Mouse (Mus musculus): ENCODE results near the gene Hist1h2bp. TPM values are rescaled to one million over a fixed set of nuclear protein-coding genes. Genes with fewer than 3 reads are reported as not detected.
"Not testable (repeated sequence)": the region's sequence is repeated elsewhere in the genome, so short reads cannot be mapped to it uniquely, and the experiment has no call there.

Hist1h2bp gene
- polyA plus RNA-seq, 1 experiment from 2014 or later, result 1.5 TPM

GRCm38 (mm10) chr13:21828511-21828910 is 41.2 kb downstream of the Hist1h2bp start:
- Histone ChIP-seq H3K36me3 (no peaks in the 10 kb centered on the region), H3K4me1 (no peaks in the 10 kb centered on the region), H3K4me3 (no peak overlapping the region), H3K27me3 (no peaks in the 10 kb centered on the region), H3K4me2 (replicated peaks) (no peak overlapping the region), H3K9ac (no peak overlapping the region), H3K9me3 (no peaks in the 10 kb centered on the region), H3K27ac (no peak overlapping the region)
- WGBS, result 81% methylated on average over 3 of the region's 3 CpGs
- no peak for ATAC-seq (ENCODE audit: insufficient number of reproducible peaks, insufficient read depth, low FRiP score, low TSS enrichment)

GRCm38 (mm10) chr13:21830344-21830743 is 43.1 kb downstream of the Hist1h2bp start:
- no peak overlapping the region for H3K4me3 ChIP-seq
- peak overlapping the region; percentile 60; the same call in 1 of the 2 replicates for H3K27ac ChIP-seq
- 85% methylated on average over 10 of the region's 10 CpGs for WGBS
- H3K9me3 ChIP-seq, result no peaks in the 10 kb centered on the region
- H3K9ac ChIP-seq, result no peak overlapping the region
- H3K4me2 ChIP-seq (replicated peaks), result no peak overlapping the region
- no peaks in the 10 kb centered on the region for H3K36me3 ChIP-seq
- no peaks in the 10 kb centered on the region for H3K4me1 ChIP-seq
- ATAC-seq (ENCODE audit: insufficient number of reproducible peaks, insufficient read depth, low FRiP score, low TSS enrichment), result no peak
- no peaks in the 10 kb centered on the region for H3K27me3 ChIP-seq

GRCm38 (mm10) chr13:21831418-21832394 is 44.4 kb downstream of the Hist1h2bp start, which contains the start of gene Hist1h4n:
Gene Hist1h4n, minus strand, starts transcription at chr13:21832196.
- H3K4me1 ChIP-seq, H3K9ac ChIP-seq, H3K27me3 ChIP-seq, H3K36me3 ChIP-seq, H3K9me3 ChIP-seq: not testable (repeated sequence)
- peak within 1 kb of the TSS; percentile 73; the same call in 1 of the 2 replicates for H3K27ac ChIP-seq
- peak within 1 kb of the TSS; percentile 43 for H3K4me2 ChIP-seq (replicated peaks)
- H3K4me3 ChIP-seq, result peak within 1 kb of the TSS; percentile 23; the same call in 1 of the 2 replicates
- WGBS, result under 1% methylated on average over 29 of the region's 58 CpGs
- ATAC-seq (ENCODE audit: insufficient number of reproducible peaks, insufficient read depth, low FRiP score, low TSS enrichment), result peak; percentile 85

- H3K9ac ChIP-seq; H3K4me1 ChIP-seq; H3K4me3 ChIP-seq; H3K27me3 ChIP-seq; H3K4me2 ChIP-seq (replicated peaks); H3K36me3 ChIP-seq; H3K27ac ChIP-seq; H3K9me3 ChIP-seq: not testable (repeated sequence)
- no CpG with 5 or more reads among the region's 24 CpGs for WGBS
- ATAC-seq (ENCODE audit: insufficient number of reproducible peaks, insufficient read depth, low FRiP score, low TSS enrichment), result peak; percentile 94
Observed at GRCm38 (mm10) chr13:21833461-21833860, 46.2 kb downstream of the Hist1h2bp start, which contains the start of the genes Hist1h2ap and Hist1h2br. Gene Hist1h2ap, minus strand, starts transcription at chr13:21833507. Gene Hist1h2br, plus strand, starts transcription at chr13:21833743.

Small RNAs within 50 kb of the gene (microRNA-seq; reads per million reads assigned to microRNA genes)
- gene Gm19658, result not detected
- gene Gm44346, result not detected
- not detected for gene Gm44454
- gene Gm44466, result not detected

Other genes with a start within 250 kb of the Hist1h2bp start
- 0.19 and 0.40 TPM in 2 replicates for gene Olfr1366, start 244.7 kb upstream of the Hist1h2bp start, polyA plus RNA-seq (2016; fragmentation: Nextera tagmentation; extraction: Ambion mirVana)
- gene Olfr1535, start 227.6 kb upstream of the Hist1h2bp start, polyA plus RNA-seq (2016; fragmentation: Nextera tagmentation; extraction: Ambion mirVana), result 0.08 TPM in 1 of 2 replicates, not detected in the other
- gene Olfr1364, start 205.7 kb upstream of the Hist1h2bp start, polyA plus RNA-seq (2016; fragmentation: Nextera tagmentation; extraction: Ambion mirVana), result not detected in 2 replicates
- gene Olfr1362, start 173.4 kb upstream of the Hist1h2bp start, polyA plus RNA-seq (2016; fragmentation: Nextera tagmentation; extraction: Ambion mirVana), result not detected in 2 replicates
- not detected in 2 replicates for gene Olfr11, start 144.9 kb upstream of the Hist1h2bp start, polyA plus RNA-seq (2016; fragmentation: Nextera tagmentation; extraction: Ambion mirVana)
- not detected in 2 replicates for gene Olfr1361, start 124.1 kb upstream of the Hist1h2bp start, polyA plus RNA-seq (2016; fragmentation: Nextera tagmentation; extraction: Ambion mirVana)
- gene Olfr1360, start 110.1 kb upstream of the Hist1h2bp start, polyA plus RNA-seq (2016; fragmentation: Nextera tagmentation; extraction: Ambion mirVana), result not detected in 2 replicates
- not detected in 2 replicates for gene Olfr1359, start 89.3 kb upstream of the Hist1h2bp start, polyA plus RNA-seq (2016; fragmentation: Nextera tagmentation; extraction: Ambion mirVana)
- gene Hist1h2bl, start 71.3 kb upstream of the Hist1h2bp start, polyA plus RNA-seq (2016; fragmentation: Nextera tagmentation; extraction: Ambion mirVana), result 3.1 and 3.6 TPM in 2 replicates
- gene Hist1h2ai, start 71.0 kb upstream of the Hist1h2bp start, polyA plus RNA-seq (2016; fragmentation: Nextera tagmentation; extraction: Ambion mirVana), result 41.3 and 50.1 TPM in 2 replicates
- gene Hist1h3h, start 69.8 kb upstream of the Hist1h2bp start, polyA plus RNA-seq (2016; fragmentation: Nextera tagmentation; extraction: Ambion mirVana), result 17.9 and 30.8 TPM in 2 replicates
- 8.3 and 8.9 TPM in 2 replicates for gene Hist1h2bm, start 65.4 kb upstream of the Hist1h2bp start, polyA plus RNA-seq (2016; fragmentation: Nextera tagmentation; extraction: Ambion mirVana)
- 1.6 and 1.9 TPM in 2 replicates for gene Hist1h4j, start 52.4 kb upstream of the Hist1h2bp start, polyA plus RNA-seq (2016; fragmentation: Nextera tagmentation; extraction: Ambion mirVana)
- gene Hist1h4k, start 37.0 kb upstream of the Hist1h2bp start, polyA plus RNA-seq (2016; fragmentation: Nextera tagmentation; extraction: Ambion mirVana), result 4.7 and 8.9 TPM in 2 replicates
- 37.1 and 46.3 TPM in 2 replicates for gene Hist1h2ak, start 33.6 kb upstream of the Hist1h2bp start, polyA plus RNA-seq (2016; fragmentation: Nextera tagmentation; extraction: Ambion mirVana)
- 4.1 and 4.3 TPM in 2 replicates for gene Hist1h2bn, start 33.3 kb upstream of the Hist1h2bp start, polyA plus RNA-seq (2016; fragmentation: Nextera tagmentation; extraction: Ambion mirVana)
- 35.1 and 35.4 TPM in 2 replicates for gene Hist1h1b, start 6.8 kb upstream of the Hist1h2bp start, polyA plus RNA-seq (2016; fragmentation: Nextera tagmentation; extraction: Ambion mirVana)
- 144 and 172 TPM in 2 replicates for gene Hist1h3i, start 4.1 kb upstream of the Hist1h2bp start, polyA plus RNA-seq (2016; fragmentation: Nextera tagmentation; extraction: Ambion mirVana)
- gene Hist1h2an, start 243 bp upstream of the Hist1h2bp start, polyA plus RNA-seq (2016; fragmentation: Nextera tagmentation; extraction: Ambion mirVana), result 13.0 and 18.3 TPM in 2 replicates
- 35.6 and 40.3 TPM in 2 replicates for gene Hist1h2bq, start 22.7 kb downstream of the Hist1h2bp start, polyA plus RNA-seq (2016; fragmentation: Nextera tagmentation; extraction: Ambion mirVana)
- not detected in 2 replicates for gene Hist1h2ao, start 23.0 kb downstream of the Hist1h2bp start, polyA plus RNA-seq (2016; fragmentation: Nextera tagmentation; extraction: Ambion mirVana)
- not detected in 2 replicates for gene Hist1h4m, start 24.3 kb downstream of the Hist1h2bp start, polyA plus RNA-seq (2016; fragmentation: Nextera tagmentation; extraction: Ambion mirVana)
- 18.0 and 19.5 TPM in 2 replicates for gene Hist1h4n, start 44.7 kb downstream of the Hist1h2bp start, polyA plus RNA-seq (2016; fragmentation: Nextera tagmentation; extraction: Ambion mirVana)
- 4,825 and 4,891 TPM in 2 replicates for gene Hist1h2ap, start 46.0 kb downstream of the Hist1h2bp start, polyA plus RNA-seq (2016; fragmentation: Nextera tagmentation; extraction: Ambion mirVana)
- 34.0 and 43.6 TPM in 2 replicates for gene Hist1h2br, start 46.3 kb downstream of the Hist1h2bp start, polyA plus RNA-seq (2016; fragmentation: Nextera tagmentation; extraction: Ambion mirVana)
- gene Zfp184, start 157.6 kb downstream of the Hist1h2bp start, polyA plus RNA-seq (2016; fragmentation: Nextera tagmentation; extraction: Ambion mirVana), result 21.7 and 23.6 TPM in 2 replicates
- 0.33 TPM in 1 of 2 replicates, not detected in the other for gene Pom121l2, start 193.7 kb downstream of the Hist1h2bp start, polyA plus RNA-seq (2016; fragmentation: Nextera tagmentation; extraction: Ambion mirVana)
- 0.69 and 0.95 TPM in 2 replicates for gene Prss16, start 222.3 kb downstream of the Hist1h2bp start, polyA plus RNA-seq (2016; fragmentation: Nextera tagmentation; extraction: Ambion mirVana)
- 8.0 and 8.3 TPM in 2 replicates for gene Hist1h2ah, start 248.1 kb downstream of the Hist1h2bp start, polyA plus RNA-seq (2016; fragmentation: Nextera tagmentation; extraction: Ambion mirVana)
- gene Hist1h2bk, start 248.4 kb downstream of the Hist1h2bp start, polyA plus RNA-seq (2016; fragmentation: Nextera tagmentation; extraction: Ambion mirVana), result 19.4 and 20.1 TPM in 2 replicates